Mouse (Mus musculus): ENCODE data around the gene Srarp. TPM values are rescaled to one million over a fixed set of nuclear protein-coding genes. Genes with fewer than 3 reads are reported as not detected.

Gene Srarp
- polyA plus RNA-seq, 1 experiment, result 14.2 TPM

DNA sequence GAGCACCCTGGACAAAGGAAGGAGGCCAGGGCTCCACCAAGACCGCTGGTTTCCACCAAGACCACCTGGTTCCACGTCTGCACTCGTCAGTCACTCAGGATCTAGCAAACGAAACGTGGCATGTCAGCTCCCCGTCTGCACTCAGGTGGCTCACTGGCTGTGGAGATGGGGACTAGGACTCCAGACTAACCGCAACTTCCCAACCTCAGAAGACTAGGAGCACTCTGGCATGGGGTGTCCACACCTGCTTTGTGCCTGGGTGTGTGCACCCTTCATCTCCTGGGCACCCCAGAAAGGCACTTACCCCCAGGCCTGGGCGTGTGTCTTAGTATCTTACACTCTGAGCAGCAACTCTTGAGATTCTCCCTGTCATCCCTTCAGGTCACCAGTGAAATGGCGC is 23.9 kb upstream of the Srarp start:
- Histone ChIP-seq H3K27ac (ENCODE audit: insufficient read depth, low read length) (no peak overlapping the region), H3K4me3 (ENCODE audit: insufficient read depth, low read length) (no peak overlapping the region), H3K4me1 (ENCODE audit: control insufficient read depth, insufficient read depth, low read length) (peaks cover 5% of the 10 kb centered on the region)
- TF ChIP-seq POLR2A (IDR thresholded peaks at IDR 0.05; ENCODE audit: extremely low read depth, insufficient read depth, low read length), result no peak
- no peak for TF ChIP-seq CTCF (IDR thresholded peaks at IDR 0.05; ENCODE audit: extremely low read depth, insufficient read depth, low read length)

DNA sequence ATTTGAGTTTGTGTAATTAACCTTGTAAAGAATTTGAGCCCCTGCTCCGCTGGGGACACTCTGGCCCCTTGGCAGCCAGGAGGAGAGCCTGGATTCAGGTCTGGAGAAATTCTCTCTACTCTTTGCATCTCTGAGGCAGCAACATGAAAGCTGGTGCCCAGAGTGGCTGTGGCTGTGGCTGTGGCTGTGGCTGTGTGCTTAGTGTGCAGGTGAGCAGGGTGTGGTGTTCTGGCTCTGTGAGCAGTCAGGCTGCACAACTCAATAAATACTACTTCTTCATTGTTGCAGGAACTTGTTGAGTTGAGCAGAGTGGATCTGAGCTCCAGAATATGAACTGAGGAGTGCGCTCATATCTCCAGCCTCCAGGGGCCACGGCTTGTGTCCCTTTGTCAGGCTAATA is 23.0 kb upstream of the Srarp start:
- H3K27ac ChIP-seq (ENCODE audit: insufficient read depth, low read length), result no peak overlapping the region
- TF ChIP-seq CTCF (IDR thresholded peaks at IDR 0.05; ENCODE audit: extremely low read depth, insufficient read depth, low read length) (no peak), POLR2A (IDR thresholded peaks at IDR 0.05; ENCODE audit: extremely low read depth, insufficient read depth, low read length) (no peak)
- H3K4me1 ChIP-seq (ENCODE audit: control insufficient read depth, insufficient read depth, low read length), result peaks cover 7% of the 10 kb centered on the region

DNA sequence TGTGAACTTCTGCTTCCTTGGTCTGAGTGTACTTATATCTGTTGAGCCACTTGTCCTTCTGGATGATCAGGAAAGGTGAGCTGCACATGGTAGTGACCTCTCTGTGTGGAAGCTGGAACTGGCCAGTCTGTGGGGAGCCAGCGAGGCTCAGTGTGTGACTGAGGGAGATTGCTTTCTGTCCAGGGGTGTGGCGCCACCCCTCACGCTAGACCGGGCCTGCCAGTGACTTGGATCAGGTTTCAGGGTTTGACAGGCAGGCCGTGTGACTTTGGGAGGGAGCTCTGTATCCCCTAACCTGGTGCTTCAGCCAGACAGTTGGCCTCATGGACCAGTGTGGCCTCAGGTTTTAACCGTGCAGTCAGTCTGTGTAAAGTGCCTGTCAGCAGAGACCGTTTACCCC is 22.3 kb upstream of the Srarp start:
- TF ChIP-seq CTCF (IDR thresholded peaks at IDR 0.05; ENCODE audit: extremely low read depth, insufficient read depth, low read length) (no peak), POLR2A (IDR thresholded peaks at IDR 0.05; ENCODE audit: extremely low read depth, insufficient read depth, low read length) (no peak)
- H3K27ac ChIP-seq (ENCODE audit: insufficient read depth, low read length), result no peak overlapping the region
- H3K4me3 ChIP-seq (ENCODE audit: insufficient read depth, low read length), result no peak overlapping the region
- peaks cover 8% of the 10 kb centered on the region for H3K4me1 ChIP-seq (ENCODE audit: control insufficient read depth, insufficient read depth, low read length)

More for the DNA sequence above, 23.0 kb upstream of the Srarp start:
- H3K4me3 ChIP-seq (ENCODE audit: insufficient read depth, low read length), result no peak overlapping the region

DNA sequence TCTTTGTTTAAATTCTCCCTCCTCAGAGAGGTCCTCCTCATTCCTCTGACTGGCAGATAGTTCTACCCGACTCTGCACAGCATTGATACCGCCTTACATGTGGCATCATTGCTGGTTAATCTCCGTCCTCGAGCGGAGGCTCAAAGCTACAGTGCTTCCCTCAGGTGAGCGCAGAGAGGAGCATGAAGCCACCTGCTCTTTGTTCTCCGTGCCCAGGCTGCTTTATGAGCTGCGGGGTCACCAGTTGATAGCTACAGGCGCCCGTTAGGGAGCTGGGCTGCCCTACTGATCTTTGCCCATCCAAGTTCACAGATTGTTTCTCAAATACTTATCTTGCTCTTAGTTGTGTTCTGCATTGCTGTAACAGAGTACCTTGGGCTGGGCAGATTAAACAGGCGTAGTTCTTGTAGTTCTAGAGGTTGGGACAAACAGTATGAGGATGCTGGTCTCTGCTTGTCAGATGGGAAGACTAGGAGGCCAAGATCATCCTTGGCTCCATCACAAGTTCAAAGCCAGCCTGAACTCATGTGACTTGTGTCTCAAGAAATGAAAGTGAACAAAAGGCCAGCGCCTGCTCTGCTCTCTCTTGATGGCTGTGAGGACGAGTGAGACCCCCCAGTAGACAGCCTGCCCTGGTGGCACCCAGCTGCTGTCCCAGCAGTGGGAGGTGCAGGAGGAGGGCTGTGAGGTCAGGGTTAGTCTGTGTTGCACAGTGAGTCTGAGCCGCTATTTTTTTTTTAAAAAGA is 20.5 kb upstream of the Srarp start:
- peaks cover 4% of the 10 kb centered on the region for H3K4me1 ChIP-seq (ENCODE audit: control insufficient read depth, insufficient read depth, low read length)
- H3K4me3 ChIP-seq (ENCODE audit: insufficient read depth, low read length), result no peak overlapping the region
- TF ChIP-seq POLR2A (IDR thresholded peaks at IDR 0.05; ENCODE audit: extremely low read depth, insufficient read depth, low read length) (no peak), CTCF (IDR thresholded peaks at IDR 0.05; ENCODE audit: extremely low read depth, insufficient read depth, low read length) (no peak)
- no peak overlapping the region for H3K27ac ChIP-seq (ENCODE audit: insufficient read depth, low read length)

- TF ChIP-seq CTCF (IDR thresholded peaks at IDR 0.05; ENCODE audit: extremely low read depth, insufficient read depth, low read length), result no peak
- no peak for TF ChIP-seq POLR2A (IDR thresholded peaks at IDR 0.05; ENCODE audit: extremely low read depth, insufficient read depth, low read length)
- Histone ChIP-seq H3K4me1 (ENCODE audit: control insufficient read depth, insufficient read depth, low read length) (peaks cover 3% of the 10 kb centered on the region), H3K27ac (ENCODE audit: insufficient read depth, low read length) (no peak overlapping the region), H3K4me3 (ENCODE audit: insufficient read depth, low read length) (no peak overlapping the region)
Measured at GRCm38 (mm10) chr4:141455526-141455925, 19.6 kb upstream of the Srarp start.

- TF ChIP-seq CTCF (IDR thresholded peaks at IDR 0.05; ENCODE audit: extremely low read depth, insufficient read depth, low read length), result no peak
- no peak overlapping the region; the same call in 1 of the 2 replicates for H3K27ac ChIP-seq (ENCODE audit: insufficient read depth, low read length)
- peaks cover 3% of the 10 kb centered on the region for H3K4me1 ChIP-seq (ENCODE audit: control insufficient read depth, insufficient read depth, low read length)
- H3K4me3 ChIP-seq (ENCODE audit: insufficient read depth, low read length), result no peak overlapping the region
Measured at GRCm38 (mm10) chr4:141454581-141455350, 18.9 kb upstream of the Srarp start.

GRCm38 (mm10) chr4:141451916-141452450 is 16.1 kb upstream of the Srarp start:
- TF ChIP-seq POLR2A (IDR thresholded peaks at IDR 0.05; ENCODE audit: extremely low read depth, insufficient read depth, low read length), result no peak
- no peak for TF ChIP-seq CTCF (IDR thresholded peaks at IDR 0.05; ENCODE audit: extremely low read depth, insufficient read depth, low read length)
- Histone ChIP-seq H3K27ac (ENCODE audit: insufficient read depth, low read length) (no peak overlapping the region), H3K4me1 (ENCODE audit: control insufficient read depth, insufficient read depth, low read length) (peaks cover 3% of the 10 kb centered on the region), H3K4me3 (ENCODE audit: insufficient read depth, low read length) (no peak overlapping the region)

- no peak for TF ChIP-seq CTCF (IDR thresholded peaks at IDR 0.05; ENCODE audit: extremely low read depth, insufficient read depth, low read length)
- TF ChIP-seq POLR2A (IDR thresholded peaks at IDR 0.05; ENCODE audit: extremely low read depth, insufficient read depth, low read length), result no peak
- no peak overlapping the region for H3K27ac ChIP-seq (ENCODE audit: insufficient read depth, low read length)
- no peak overlapping the region for H3K4me3 ChIP-seq (ENCODE audit: insufficient read depth, low read length)
- peaks cover 5% of the 10 kb centered on the region for H3K4me1 ChIP-seq (ENCODE audit: control insufficient read depth, insufficient read depth, low read length)
Measured at GRCm38 (mm10) chr4:141451251-141451650, 15.3 kb upstream of the Srarp start.

DNA sequence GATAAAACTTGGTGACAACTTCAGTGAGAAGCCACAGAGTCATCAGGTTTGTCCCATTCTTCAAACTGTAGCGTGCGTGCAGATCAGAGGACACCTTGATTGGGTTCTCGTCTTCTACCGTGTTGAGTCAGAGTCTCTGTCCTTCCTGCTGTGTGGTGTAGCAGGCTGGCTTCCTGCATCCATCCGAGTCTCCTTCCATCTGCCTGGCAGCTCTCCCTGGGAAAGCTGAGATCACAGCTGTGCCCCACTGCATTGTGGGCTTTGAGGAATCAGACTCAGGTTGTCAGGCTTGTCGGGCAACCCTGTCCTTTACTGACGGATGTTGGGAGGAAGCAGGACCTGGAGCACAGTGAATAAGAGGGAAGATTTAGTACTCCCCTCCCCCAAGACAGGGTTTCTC is 10.3 kb upstream of the Srarp start:
- Histone ChIP-seq H3K27ac (ENCODE audit: insufficient read depth, low read length) (no peak overlapping the region), H3K4me3 (ENCODE audit: insufficient read depth, low read length) (no peak overlapping the region; the same call in 1 of the 2 replicates), H3K4me1 (ENCODE audit: control insufficient read depth, insufficient read depth, low read length) (0 out of 2 replicates have a peak, but pooled peaks cover 4% of the 10 kb centered on the region)
- TF ChIP-seq POLR2A (IDR thresholded peaks at IDR 0.05; ENCODE audit: extremely low read depth, insufficient read depth, low read length), result no peak
- TF ChIP-seq CTCF (IDR thresholded peaks at IDR 0.05; ENCODE audit: extremely low read depth, insufficient read depth, low read length), result no peak

All from cortical plate, adult 2 months (tissue).